Mouse (Mus musculus): ENCODE results near the gene Rab11fip5.

Gene Rab11fip5

GRCm38 (mm10) chr6:85302326-85303055 lies 71.9 kb downstream of the Rab11fip5 start:
- peak; percentile 19 for DNase-seq

DNA sequence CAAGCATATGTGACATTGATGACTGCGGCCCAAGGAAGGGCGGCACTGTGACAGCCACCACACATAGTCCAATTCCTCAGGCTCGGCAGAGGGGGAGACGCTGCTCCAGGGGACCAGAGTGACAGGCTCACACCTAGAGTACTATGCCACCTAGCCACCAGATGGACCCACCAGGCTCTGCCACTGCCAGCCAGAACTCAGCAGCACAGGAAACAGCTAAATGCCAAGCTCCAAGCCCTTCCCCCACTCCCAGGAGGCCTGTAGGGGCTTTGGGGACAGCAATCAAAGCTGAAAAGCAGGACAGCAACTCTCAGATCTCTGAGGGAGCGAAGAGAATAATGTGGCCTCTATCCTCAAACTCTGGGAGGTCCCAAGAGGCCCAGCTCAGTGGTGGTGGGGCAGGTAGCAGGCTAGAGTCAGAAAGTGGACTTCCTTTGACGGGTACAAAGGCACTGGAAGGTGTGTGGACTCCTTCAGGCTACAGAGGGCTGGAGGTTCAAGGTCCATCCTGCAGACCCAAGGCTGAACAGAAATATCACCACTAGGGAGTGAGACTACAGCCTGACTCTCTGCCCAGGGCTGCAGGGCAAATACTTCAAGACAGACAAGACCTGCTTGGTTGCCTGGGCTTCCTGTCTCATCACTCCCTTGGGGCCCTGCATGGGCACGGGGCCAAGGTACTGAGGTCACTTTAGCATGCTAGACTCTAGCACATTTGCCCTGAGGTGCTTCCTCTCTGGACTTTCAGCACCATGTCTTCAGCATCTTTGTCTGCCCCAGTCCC lies 78.9 kb downstream of the Rab11fip5 start:
- DNase-seq = peak; percentile 89

DNA sequence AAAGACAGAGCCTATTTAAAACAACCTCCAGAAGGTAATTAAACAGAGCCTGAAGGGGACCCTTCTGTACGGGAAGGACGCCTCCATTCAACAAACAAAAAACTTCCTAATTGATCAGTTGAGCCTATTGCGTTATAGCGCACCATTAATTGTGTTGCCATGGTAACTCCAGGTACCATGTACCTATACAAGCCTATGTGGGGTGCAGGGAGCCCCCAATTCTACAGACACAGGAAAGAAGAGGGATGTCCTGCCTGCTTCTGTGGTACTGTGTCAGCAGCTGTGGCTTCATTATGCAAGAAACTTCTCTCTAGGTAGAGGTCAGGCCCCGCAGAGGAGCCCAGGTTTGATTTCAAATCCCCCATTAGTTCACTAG lies 80.4 kb downstream of the Rab11fip5 start:
- no peak for DNase-seq

DNA sequence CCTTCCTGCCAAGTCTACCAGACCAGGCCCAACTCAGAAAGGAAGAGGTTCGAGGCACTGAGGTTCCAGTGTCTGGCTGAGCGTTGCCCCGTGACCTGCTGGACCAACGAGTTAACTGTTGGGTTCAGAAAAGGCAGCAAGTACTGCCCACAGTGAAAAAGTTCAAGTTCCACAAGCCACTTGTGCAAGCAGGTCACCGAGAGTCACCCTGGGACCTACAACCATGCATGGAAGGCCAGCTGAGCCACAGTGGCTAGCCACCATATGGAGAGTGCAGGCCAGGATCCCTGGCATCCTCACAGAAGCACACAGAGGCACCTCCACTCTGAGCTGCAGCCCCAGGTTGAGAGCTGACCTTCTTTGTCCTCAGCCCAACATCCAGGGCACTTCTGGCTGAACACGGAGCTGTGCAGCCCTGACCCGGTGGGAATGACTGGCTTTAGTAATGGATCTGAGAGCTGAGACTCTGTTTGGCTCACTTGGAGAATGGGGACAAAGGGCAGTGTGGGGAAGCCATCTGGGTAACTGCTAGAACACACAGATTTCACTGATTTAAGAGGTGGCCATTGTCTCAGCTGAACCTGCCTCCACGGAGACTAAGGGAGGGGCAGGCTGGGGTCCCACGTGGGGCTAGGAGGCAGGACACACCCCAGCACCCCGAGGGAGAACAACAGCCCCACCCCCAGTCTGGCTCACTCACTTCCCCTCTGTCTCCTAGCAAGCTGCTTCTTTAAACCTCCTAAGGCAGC lies 81.0 kb downstream of the Rab11fip5 start:
- peak; percentile 16 for DNase-seq

GRCm38 (mm10) chr6:85290869-85291824 lies 83.3 kb downstream of the Rab11fip5 start:
- DNase-seq = no peak

DNA sequence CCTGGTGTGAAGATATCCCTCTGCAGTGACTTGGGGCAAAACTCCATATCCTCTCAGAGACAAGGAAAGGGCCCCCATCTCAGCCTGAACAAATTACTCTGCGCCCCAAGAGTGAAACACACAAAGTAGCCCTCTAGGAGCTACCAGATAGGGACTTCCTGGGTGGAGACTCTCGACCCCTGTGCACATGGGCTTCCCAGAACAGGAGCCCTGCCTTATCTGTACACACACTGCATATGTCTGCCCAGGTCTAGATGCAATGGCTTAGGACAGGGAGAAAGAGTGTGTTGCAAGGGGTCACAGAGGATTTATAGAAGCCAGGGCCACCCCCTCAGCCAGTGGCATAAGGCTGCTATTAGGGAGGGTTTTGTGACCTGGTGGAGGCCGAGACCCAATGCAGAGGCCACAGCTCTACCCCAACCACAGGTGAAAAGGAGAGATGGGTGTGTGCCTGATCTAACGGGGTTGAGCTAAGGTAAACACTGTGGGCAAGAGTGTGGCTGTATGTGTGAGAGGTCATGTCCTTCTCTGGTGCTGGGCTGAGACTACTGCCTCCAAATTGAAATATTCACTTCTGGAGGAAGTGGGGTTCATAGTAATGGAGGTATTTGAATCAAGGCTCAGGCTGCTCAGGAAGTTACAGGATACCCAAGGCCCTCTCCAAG lies 86.1 kb downstream of the Rab11fip5 start:
- no peak for DNase-seq

GRCm38 (mm10) chr6:85286283-85287047 lies 88.0 kb downstream of the Rab11fip5 start:
- DNase-seq = no peak

Measured in kidney, postnatal 10 days (tissue).